Mouse (Mus musculus) 3T3-L1 (cell line): ENCODE measurements around the gene Vars.

Experiments
- DNase-seq: peaks from one replicate; pipeline ENCODE4 v3.0.0-alpha.2; 2015; ENCODE audit warnings: low read depth, low spot score

The Vars gene

GRCm38 (mm10) chr17:35048149-35048931 is 47.6 kb downstream of the Vars start:
- DNase-seq: peak; percentile 68

- DNase-seq: no peak
These were observed 48.2 kb downstream of the Vars start for GRCm38 (mm10) chr17:35048932-35049440.

- peak; percentile 85 for DNase-seq
These were observed 48.8 kb downstream of the Vars start, which contains the start of gene Clic1 for GRCm38 (mm10) chr17:35049561-35050016. TSS of gene Clic1 (plus strand) at chr17:35049966.

GRCm38 (mm10) chr17:35050126-35050750 is 49.5 kb downstream of the Vars start:
- DNase-seq: peak; percentile 87

- DNase-seq: peak; percentile 94
These were observed 50.6 kb downstream of the Vars start for GRCm38 (mm10) chr17:35051156-35052086.

- no peak for DNase-seq
These were observed 51.5 kb downstream of the Vars start for GRCm38 (mm10) chr17:35052271-35052798.

GRCm38 (mm10) chr17:35055691-35056495 is 55.1 kb downstream of the Vars start:
- no peak for DNase-seq

GRCm38 (mm10) chr17:35057090-35057489 is 56.3 kb downstream of the Vars start:
- no peak for DNase-seq

GRCm38 (mm10) chr17:35058316-35058715 is 57.5 kb downstream of the Vars start:
- DNase-seq: no peak

GRCm38 (mm10) chr17:35058911-35059892 is 58.4 kb downstream of the Vars start, which contains the start of gene Ddah2:
TSS of gene Ddah2 (plus strand) at chr17:35059035.
- DNase-seq: peak; percentile 89

GRCm38 (mm10) chr17:35060071-35060470 is 59.3 kb downstream of the Vars start:
- DNase-seq: no peak

- peak; percentile 48 for DNase-seq
These were observed 60.0 kb downstream of the Vars start for GRCm38 (mm10) chr17:35060737-35061297.

GRCm38 (mm10) chr17:35061299-35061698 is 60.5 kb downstream of the Vars start:
- DNase-seq: no peak

- DNase-seq: peak; percentile 44
These were observed 62.7 kb downstream of the Vars start for GRCm38 (mm10) chr17:35063466-35063865.

- DNase-seq: no peak
These were observed 63.6 kb downstream of the Vars start for GRCm38 (mm10) chr17:35064378-35064877.

GRCm38 (mm10) chr17:35064951-35065947 is 64.5 kb downstream of the Vars start, which contains the start of gene Ly6g6c:
TSS of gene Ly6g6c (plus strand) at chr17:35065388.
- no peak for DNase-seq
